Mouse (Mus musculus) retina, postnatal 7 days (tissue): ENCODE data around the gene Veph1.
"Not testable (repeated sequence)": the region's sequence is repeated elsewhere in the genome, so short reads cannot be mapped to it uniquely, and the experiment has no call there.

ENCODE experiments used
- DNase-seq: peaks from one replicate; pipeline ENCODE4 v3.0.0-alpha.2; 2012; ENCODE audit warnings: low read depth, low spot score

Veph1 gene

GRCm38 (mm10) chr3:66296545-66296944 lies at the start of gene Veph1:
Gene Veph1 (minus strand): TSS chr3:66296837.
- DNase-seq: no peak

- DNase-seq: no peak
Measured at GRCm38 (mm10) chr3:66340742-66341141, 44.1 kb upstream of the Veph1 start.

- no peak for DNase-seq
Measured at GRCm38 (mm10) chr3:66332401-66332729, 35.7 kb upstream of the Veph1 start.

- peak; percentile 68 for DNase-seq
Measured at GRCm38 (mm10) chr3:66331592-66332400, 35.2 kb upstream of the Veph1 start.

GRCm38 (mm10) chr3:66330896-66331579 lies 34.4 kb upstream of the Veph1 start:
- DNase-seq: no peak

GRCm38 (mm10) chr3:66325962-66326834 lies 29.6 kb upstream of the Veph1 start:
- DNase-seq: no peak

GRCm38 (mm10) chr3:66325486-66325951 lies 28.9 kb upstream of the Veph1 start:
- no peak for DNase-seq

- DNase-seq: no peak
Measured at GRCm38 (mm10) chr3:66314793-66315715, 18.4 kb upstream of the Veph1 start.

- DNase-seq: no peak
Measured at GRCm38 (mm10) chr3:66310586-66310985, 13.9 kb upstream of the Veph1 start.

- no peak for DNase-seq
Measured at GRCm38 (mm10) chr3:66309531-66309930, 12.9 kb upstream of the Veph1 start.

- no peak for DNase-seq
Measured at GRCm38 (mm10) chr3:66295236-66295635, 1.4 kb downstream of the Veph1 start.

- DNase-seq: no peak
Measured at GRCm38 (mm10) chr3:66294729-66295128, 1.9 kb downstream of the Veph1 start.

- DNase-seq: no peak
Measured at GRCm38 (mm10) chr3:66292356-66292946, 4.2 kb downstream of the Veph1 start.

- DNase-seq: no peak
Measured at GRCm38 (mm10) chr3:66263270-66263669, 33.4 kb downstream of the Veph1 start.

- peak; percentile 0 for DNase-seq
Measured at GRCm38 (mm10) chr3:66262319-66262718, 34.3 kb downstream of the Veph1 start.

- no peak for DNase-seq
Measured at GRCm38 (mm10) chr3:66254504-66255105, 42.0 kb downstream of the Veph1 start.

GRCm38 (mm10) chr3:66251842-66252241 lies 44.8 kb downstream of the Veph1 start:
- DNase-seq: no peak

- no peak for DNase-seq
Measured at GRCm38 (mm10) chr3:66240476-66240875, 56.2 kb downstream of the Veph1 start.

GRCm38 (mm10) chr3:66236234-66236871 lies 60.3 kb downstream of the Veph1 start:
- DNase-seq: not testable (repeated sequence)
